Mouse (Mus musculus) layer of hippocampus, adult 9-10 months (tissue): ENCODE data around the gene 1700008O03Rik.

Experiments used
- DNase-seq: peaks from one replicate; pipeline ENCODE4 v3.0.0; 2022; ENCODE audit warnings: low spot score

Gene 1700008O03Rik

DNA sequence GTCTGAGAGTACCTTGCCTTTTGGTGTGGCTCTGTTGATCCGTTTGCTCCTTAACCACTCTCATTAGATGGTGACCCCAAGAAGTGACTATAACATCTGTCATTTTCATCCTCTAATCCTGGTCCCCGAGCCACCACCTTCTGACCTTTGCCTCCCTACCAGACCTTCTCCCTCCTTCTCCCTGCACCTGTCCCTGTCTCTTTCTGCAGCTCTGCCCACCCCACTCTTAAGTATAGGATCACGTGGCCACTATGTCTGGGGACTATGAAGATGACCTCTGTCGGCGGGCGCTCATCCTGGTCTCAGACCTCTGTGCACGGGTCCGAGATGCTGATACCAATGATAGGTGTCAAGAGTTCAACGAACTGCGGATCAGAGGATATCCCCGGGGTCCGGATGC is at the start of gene 1700008O03Rik:
1700008O03Rik (minus strand) TSS at position 101 of the 400 bp plus-strand sequence.
- no peak for DNase-seq

DNA sequence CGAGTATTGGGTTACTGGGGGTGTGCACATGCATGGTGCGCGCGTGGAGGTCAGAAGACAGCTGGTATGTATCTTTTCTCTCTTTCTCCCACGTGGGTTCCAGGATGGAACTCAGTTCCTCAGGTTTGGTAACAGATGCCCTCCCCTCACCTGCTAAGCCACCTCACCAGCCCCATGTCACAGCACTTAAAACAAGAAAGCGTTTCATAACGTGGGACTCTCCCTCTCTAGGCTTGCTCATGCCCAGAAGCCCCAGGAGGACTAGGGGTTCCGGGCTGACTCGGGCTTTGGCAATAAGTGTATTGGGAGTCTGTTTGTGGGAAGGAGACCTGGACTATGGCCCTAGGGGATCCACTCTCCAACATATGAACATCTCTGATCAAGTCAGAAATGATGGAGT is 48.5 kb upstream of the 1700008O03Rik start:
- no peak for DNase-seq

DNA sequence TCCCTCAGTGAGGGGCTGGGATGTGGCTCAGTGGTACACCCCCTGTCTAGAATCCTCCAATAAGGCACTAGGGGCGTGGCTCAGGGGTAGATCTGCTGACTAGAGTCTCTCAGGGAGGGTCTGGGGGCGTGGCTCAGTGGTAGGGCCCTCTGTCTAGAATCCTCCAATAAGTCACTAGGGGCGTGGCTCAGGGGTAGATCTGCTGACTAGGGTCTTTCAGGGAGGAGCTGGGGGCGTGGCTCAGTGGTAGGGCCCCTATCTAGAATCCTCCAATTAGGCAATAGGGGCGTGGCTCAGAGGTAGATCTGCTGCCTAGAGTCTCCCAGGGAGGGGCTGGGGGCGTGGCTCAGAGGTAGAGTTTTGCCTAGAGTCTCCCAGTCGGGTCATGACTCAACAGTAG is 47.8 kb upstream of the 1700008O03Rik start:
- DNase-seq: no peak

DNA sequence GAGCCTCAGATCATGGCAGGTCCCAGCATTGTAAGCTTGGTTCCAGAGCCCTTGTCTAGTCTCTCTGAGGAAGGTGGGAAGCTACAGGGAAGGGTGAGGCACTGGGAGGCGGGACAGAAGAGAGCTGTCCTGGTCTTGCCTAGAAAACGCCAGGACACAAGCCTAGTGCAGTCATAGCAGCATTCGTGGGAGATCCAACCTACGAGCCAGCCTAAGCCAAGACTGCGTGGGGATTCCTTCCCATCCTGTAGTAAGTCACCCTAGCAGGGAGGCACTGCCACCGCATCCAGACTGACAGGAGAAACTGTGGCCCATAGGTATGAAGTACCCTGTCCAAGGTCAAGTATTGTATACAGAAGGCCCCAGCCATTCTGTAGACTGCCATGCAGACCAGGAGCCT is 46.9 kb upstream of the 1700008O03Rik start:
- no peak for DNase-seq

DNA sequence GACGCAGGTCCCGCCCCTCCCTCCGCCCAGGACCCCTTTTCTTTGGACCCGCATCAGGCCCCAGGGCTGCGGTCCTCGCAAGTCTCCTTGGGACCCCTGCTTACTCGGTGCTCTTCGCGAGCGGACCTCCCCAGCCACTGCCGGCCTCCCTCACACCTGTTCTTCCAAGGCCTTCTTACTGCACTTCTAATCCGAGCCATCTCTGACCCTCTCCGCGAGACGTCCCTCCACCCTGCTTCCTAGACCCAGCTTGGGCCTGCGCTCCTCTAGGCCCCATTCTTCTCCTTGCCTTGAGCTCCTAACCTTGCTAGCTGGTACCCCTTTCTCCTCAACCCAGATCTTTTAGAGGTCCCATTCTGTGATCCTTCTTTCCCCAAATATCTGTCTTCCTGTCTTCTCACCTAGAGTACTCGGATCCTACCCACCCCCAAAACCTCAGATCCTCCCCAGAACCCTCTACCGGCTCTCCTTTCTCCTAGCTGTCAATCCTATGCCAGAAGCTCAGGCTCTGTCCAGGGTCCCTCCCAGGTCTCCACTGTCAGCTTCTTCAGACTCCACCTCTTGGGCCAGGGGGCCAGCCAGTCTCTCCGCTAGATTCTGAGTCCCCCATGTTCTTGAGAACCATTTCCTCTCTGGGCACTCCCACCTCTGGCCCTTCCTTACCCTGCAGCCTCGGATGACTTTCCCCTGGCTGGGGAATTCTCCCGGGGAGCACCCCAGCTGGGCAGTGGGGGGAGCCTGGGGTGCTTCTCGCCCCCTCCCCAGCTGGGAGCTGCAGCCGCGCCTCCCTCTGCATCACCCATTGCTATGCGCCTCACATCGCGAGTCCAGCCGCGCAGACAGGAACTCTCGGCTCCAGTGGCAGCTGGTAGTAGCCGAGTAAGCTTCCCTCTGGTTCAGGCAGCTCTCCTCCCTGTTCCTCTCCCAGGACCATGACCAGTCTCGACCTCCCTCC is 44.2 kb upstream of the 1700008O03Rik start:
- no peak for DNase-seq

DNA sequence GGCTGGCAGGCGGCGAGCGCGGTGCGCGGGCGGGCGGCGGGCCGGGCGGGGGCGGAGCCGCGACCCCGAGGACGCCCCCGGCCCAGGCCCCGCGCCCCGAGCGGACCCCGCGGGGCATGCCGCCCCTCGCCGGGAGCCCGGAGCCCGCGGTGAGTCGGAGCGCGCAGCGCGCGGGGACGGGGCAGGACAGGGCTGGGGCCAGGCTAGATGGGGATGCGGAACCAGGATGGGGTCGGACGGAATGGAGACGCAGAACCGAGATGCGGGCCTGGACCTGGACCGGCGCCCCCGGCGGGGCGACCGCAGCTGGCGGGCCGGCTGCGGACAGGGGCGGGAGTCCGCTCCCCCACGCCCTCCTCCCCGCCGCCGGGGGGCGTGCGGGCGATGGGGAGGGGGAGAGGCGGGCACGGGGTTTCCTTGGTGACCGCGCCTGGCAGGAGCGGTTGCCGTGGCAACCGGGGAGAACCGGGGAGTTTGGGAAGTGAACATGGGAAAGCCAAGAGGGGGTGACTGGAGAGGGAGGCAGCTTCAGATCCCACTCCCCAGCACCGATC is 43.4 kb upstream of the 1700008O03Rik start, which contains the start of gene Lrrc4b:
Lrrc4b (plus strand) TSS at position 51 of the 554 bp plus-strand sequence.
- DNase-seq: no peak

DNA sequence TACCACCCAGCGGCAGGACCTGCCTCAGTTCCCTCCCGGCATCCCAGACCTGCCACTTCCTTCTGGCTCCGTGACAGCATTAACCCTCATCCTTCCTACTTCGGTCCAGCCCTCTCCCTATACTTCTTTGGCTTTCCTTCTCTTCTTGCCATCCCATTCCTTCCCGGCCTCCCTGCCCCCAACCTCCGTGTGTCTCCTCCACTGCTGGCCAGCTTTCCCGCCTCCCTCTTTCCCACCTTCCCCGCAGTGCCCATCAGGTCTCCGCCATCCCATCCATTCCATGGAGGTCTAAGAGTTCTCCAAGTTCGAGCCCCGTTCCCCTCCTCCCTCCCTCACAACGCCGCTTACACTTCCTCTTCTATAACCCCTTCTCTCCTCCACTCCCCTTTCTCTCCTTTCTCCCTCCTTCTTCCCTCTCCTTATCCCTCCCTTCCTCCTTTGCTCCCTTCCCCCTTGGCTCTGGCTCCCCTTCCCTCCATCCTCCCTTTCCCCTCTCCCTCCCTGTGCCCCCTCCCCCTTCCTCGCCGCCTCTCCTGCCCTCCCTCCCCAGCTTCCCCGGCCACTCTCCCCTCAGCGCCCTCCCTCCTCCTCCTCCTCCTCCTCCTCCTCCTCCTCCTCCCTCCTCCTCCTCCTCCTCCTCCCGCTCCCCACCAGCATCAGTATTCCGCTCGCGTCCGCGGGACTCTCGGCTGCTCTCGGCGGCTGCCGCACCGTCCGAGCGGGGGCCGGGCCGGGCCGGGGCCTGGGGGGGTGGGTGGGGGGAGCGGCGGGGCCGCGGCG is 42.7 kb upstream of the 1700008O03Rik start:
- no peak for DNase-seq

DNA sequence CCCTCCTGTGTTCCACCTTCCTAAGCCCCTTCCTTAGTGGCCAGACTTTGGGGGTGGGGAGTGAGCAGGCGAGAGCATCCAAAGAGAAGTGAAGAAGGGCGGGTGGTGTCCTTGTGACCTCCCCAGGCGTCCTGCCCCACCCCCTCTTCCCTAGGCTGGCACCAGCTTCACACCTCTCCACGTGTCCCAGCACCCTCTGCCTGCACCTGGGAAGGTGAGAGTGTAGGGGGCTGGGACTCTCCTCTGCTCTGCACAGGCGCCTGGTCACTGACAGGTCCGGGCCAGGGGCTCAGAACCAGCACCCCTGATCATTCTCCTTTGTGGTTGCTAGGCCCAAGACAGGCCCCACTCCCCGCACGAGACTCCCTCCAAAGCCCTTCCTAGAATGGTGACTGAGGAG is 42.0 kb upstream of the 1700008O03Rik start:
- no peak for DNase-seq

DNA sequence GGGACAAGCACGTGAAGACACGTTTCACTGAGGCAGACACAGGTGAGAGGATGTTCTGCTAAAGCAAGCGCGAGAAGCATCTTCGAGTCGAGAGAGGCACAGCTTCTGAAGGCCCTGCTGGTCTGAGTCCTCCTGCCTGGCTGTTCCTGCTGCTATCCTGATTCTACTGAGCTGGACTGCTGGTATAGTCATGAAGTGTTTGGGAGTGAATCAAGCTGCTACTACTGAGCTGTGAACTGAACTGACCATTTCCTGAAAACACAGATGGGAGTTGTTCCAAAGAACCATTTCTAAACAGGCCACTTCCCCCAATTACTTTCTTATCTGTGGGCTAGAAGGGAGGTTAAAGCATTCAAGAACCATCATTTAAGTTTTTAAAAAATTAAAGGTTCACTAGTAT is 27.7 kb upstream of the 1700008O03Rik start:
- no peak for DNase-seq

DNA sequence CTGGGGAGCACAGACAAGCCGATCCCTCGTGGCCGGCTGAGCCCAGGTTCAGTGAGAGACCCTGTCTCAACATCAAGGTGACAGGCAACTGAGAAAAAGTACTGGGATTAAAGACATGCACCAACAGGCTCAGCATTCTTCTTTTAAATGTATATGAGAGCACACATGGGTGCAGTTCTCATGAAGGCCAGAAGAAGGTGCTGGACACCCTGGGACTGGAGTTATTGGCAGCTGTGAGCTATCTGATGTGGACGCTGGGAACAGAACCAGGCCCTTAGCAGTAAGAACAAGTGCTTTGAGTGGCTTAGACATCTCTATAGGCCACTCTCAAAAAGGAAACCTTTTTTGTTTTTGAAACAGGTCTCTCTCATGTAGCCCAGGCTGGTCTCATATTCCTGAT is 25.5 kb upstream of the 1700008O03Rik start:
- no peak for DNase-seq

DNA sequence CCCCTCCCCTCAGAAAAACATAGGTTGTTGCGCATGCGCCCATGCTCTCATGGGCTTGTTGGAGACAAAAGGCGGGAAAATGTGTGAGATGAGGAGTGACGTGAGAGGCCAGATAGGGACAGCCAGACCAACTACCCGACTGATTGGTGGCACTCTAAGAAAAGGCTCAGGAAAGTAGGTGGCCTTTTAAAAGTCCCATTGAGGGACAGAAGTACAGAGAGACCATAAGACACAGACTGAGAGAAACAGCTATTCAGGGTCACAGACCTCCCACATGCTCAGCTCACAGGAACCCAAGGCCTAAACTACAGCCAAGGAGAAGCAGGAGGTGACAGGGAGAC is 20.4 kb upstream of the 1700008O03Rik start:
- DNase-seq: no peak

DNA sequence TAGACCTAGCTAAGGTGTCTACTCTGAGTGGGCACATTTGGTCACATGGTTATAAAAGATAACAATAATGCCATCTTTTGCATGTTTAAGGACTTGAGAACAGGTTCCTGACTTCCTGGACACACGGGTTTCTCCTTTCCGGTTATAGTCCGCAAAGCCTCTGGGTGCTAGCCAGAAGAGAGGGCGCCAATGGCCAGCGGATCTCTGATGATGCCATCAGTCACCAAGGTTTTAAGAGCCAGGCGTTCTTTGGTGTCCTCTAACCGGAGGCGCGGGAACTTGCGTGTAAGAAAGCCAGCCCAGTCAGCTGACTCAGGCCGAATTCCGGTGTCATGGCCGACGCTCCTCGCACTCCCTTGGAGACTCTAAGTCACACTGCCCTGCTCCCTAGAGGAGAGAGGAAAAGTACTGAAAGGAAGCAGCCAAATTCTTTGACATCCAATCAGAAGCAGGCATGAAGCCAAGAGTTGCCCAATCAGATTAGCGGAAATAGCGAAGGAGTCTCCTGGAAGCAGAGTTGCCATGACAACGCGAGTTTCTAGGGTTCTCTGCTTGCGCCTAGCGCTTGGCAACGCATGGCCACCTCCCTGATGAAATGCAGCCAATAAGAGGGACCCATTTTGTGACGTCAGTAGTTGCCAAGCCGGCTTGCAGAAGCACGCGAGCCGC is 19.9 kb upstream of the 1700008O03Rik start:
- DNase-seq: peak; percentile 96

DNA sequence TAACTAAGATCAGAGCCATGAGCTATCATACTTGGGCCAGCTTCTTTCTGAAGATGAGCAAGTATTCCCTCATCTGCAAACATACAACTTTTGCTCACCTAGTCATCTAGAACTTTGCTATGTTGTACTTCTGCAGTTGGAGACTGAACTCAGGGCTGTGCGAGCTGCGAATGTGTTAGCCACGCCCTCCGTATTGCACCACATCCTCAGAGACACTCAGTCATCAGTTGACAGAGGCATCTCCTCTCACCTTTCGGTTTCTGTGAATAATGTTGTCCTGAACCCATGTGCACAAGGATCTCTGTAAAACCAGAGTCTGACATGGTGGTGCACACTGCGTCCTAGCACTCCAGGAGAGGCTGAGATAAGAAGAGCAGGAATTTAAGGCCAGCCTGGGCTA is 16.1 kb upstream of the 1700008O03Rik start:
- no peak for DNase-seq

DNA sequence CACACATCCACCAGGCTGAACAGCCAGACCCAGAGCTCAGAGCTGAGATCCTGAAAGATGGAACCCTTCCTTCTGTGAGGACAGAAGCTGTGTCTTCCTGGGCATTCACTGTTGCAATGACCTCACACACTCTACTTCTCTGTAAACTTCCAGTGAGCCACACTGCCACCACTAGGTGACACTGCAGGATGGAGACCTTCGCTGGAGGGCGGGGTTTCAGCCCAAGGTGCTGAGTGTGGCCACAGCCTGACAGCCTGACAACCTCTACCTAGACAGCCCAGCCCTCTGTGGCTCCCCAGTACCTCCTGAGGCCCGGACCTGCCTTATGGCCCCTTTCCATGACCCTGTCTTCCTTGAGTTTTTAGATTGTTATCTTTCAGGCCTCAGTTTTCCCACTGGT is 12.9 kb upstream of the 1700008O03Rik start:
- no peak for DNase-seq

DNA sequence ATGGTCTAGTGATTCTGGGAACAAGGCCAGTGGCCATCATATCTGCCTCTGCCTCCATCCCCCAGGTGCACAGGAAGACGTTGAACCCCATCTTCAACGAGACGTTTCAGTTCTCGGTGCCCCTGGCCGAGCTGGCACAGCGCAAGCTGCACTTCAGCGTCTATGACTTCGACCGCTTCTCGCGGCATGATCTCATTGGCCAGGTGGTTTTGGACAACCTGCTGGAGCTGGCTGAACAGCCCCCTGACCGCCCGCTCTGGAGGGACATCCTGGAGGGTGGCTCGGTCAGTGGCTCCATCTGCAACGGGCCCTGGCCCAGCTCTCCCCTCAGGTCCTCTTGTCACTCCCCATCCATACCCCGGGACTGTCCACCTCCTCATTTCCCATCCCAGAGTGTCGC is 7.7 kb upstream of the 1700008O03Rik start:
- no peak for DNase-seq

DNA sequence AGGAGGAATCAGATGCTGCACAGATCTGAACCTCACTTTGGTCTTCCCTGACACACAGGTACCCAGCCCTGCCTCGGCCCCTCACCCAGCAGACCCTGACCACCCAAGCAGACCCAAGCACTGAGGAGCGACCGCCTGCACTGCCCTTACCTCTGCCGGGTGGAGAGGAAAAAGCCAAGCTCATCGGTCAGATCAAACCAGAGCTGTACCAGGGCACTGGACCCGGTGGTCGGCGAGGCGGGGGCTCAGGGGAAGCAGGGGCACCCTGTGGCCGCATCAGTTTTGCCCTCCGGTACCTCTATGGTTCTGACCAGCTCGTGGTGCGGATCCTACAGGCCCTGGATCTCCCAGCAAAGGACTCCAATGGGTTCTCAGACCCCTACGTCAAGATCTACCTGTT is 6.7 kb upstream of the 1700008O03Rik start:
- no peak for DNase-seq

DNA sequence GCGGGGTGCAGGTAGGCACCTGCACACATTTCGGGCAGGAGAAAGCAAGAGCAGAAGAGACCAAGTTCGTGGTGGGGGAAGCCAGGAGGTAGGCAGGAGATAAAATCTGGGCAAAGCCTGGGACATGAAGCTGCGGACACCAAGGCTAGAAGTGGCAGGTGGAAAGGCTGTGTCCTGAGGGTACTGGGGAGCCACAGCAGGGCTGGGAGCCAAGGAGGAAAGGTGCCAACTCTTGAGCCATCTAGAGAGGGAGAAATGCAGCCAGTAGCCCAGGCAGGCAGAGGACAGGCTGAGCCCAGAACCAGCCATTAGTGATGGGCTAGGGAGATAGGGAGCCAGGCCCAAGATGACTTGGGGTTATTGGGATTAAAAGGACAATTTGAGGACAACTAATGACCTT is 6.2 kb upstream of the 1700008O03Rik start:
- DNase-seq: no peak

DNA sequence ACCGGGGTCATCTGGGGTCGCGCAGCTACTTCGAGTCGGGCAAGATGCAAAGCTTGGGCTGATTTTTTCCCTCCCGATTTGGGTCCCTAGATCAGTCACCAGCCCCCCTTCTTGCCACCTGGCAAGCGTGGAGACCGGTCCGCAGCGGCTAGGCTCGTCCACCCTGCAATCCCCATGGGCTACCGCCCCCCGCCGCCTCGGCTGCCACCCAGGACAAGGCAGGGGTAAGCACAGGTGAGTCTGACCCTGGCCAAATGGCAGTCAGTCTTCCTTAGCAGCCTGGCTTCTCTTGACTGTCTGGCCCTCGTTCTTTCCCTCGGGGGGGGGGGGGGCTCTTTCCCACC is 932 bp downstream of the 1700008O03Rik start:
- no peak for DNase-seq

DNA sequence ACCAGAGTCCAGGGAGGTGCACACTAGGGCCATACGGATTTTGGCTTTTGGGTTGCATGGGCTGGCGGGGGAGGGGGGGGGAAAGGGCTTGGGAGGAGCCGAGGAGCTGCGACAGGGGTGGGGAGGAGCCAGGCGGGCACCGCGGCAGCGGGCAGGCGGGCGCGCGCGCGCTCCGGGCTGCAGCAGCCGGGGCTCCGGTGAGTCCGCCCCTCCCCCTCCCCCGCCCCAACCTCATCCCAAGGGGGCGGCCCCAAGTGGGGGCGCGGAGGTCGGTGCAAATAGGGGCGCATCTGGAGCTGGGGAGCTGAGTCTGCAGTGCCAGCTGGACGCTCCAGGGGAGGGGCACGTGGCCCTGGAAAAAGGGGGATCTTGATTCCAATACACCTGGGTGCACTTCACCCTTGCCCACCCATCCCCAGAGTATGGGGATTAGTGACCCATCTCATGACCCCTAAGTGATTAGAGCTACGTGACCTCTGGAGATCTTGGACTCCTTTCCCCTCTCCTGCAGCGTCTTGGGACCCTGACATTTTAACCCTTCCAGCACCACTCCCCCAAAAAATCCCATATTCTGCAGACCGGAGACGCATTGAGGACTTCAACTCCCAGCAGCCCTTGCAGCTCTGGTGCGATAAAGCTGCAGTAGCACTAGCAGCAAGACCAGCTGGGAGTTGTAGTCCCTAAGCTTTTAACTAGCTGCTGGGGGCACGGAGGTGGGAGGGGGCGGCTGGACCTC is 1.5 kb downstream of the 1700008O03Rik start, which contains the start of gene Syt3:
Syt3 (plus strand) TSS at position 123 of the 736 bp plus-strand sequence.
- peak; percentile 77 for DNase-seq

DNA sequence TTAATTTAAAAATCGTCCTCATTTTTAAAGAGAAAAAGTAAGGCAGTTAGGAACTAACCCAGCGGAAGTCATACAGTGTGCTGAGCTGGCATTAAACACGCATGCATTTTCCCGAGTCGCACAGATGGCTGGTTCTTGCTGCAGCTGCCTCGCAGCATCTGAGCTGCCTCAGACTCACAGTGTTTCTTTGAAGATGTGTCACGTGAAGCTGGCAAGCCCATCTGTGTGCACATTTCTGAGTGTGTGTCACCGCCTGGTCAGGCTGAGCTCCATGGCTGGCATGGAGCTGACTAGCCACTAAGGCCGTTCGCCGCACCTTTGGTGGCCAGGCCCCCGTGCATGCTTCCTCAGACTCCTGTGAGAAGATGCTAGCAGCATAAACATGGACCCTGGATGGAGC is 3.1 kb downstream of the 1700008O03Rik start:
- peak; percentile 81 for DNase-seq

DNA sequence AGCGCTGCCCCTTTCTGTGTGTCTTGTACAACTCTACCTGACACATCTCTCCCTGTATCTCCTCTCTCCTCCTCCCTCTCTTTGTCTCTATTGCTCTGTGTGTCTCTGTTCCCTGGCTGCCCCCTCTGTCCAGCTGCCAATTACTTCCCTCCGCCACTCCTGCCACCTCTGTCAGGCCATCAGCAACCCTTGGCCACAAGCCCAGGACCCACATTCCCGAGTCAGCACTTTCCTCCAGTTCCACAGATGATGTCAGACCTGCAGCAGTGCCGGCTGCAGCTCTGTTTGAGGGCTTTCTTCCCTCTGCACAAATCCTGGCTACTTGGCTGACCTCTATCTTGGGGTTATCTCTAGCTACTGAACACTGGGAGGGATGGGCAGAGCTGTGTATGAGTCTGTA is 7.3 kb downstream of the 1700008O03Rik start:
- DNase-seq: no peak

DNA sequence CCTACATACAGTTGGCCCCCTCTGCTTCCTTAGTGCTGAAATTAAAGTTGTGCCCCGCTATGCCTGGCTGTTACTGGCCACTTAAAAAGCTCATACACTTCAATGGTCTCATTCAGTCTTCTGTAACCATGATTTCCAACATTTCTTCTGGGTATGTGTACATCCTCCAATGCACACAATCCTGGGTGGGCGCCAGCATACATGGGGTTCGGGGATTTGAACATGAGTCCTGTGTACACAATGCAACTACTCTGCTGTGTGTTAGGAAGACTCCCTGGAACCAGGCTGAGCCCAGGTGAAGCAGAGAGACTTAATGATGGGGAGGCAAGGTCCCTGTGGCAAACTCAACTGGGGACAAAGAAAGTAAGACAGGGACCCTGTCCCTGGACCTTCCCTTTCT is 9.8 kb downstream of the 1700008O03Rik start:
- no peak for DNase-seq
